Mouse (Mus musculus) hindlimb bud, embryonic 11.5 days (tissue): ENCODE measurements around the gene Anapc11.
"Not testable (repeated sequence)": the region's sequence is repeated elsewhere in the genome, so short reads cannot be mapped to it uniquely, and the experiment has no call there.

Source experiments
- DNase-seq: peaks from one replicate; pipeline ENCODE4 v3.0.0-alpha.2; 2012; ENCODE audit warnings: low read depth, low spot score; ENCODE audit errors: extremely low spot score

Anapc11 gene

DNA sequence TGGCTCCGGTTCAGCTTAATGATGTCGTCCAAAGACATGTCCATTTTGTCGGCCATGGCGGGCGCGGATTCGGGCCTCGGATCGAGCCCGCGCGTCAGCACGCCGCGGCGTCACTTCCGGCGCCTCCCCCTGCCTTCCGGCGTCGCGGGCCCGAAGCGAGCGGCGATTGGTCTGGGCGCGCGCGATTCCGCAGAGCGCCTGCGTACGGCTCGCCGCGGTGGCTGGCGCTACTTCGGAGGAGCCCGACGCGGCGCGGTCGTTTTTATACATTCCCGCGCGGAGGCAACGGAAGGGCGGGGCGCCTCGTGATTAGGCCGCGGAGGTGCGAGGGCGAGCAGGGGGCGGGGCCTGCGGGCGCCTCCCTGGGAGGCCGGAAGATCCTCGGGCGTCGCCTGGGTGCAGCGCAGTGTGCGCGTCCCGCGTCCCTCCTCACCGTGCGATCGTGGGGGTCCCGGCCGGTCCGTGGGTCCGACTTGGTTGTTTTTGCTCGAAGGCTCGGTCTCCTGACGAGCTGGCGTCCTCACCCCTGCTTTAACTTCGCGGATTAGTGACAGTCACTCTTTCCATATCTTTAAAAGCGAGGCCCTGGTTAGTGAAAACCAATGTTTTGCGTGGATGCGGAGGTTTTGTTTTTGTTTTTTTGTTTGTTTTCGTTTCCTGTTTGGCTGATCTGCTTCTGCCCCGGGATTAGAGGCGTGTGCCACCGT is at the start of gene Anapc11, which contains the start of gene Alyref:
TSS of gene Anapc11 (plus strand) at position 139 of the 707 bp plus-strand sequence.
TSS of gene Alyref (minus strand) at position 83 of the 707 bp plus-strand sequence.
- DNase-seq: peak; percentile 70

DNA sequence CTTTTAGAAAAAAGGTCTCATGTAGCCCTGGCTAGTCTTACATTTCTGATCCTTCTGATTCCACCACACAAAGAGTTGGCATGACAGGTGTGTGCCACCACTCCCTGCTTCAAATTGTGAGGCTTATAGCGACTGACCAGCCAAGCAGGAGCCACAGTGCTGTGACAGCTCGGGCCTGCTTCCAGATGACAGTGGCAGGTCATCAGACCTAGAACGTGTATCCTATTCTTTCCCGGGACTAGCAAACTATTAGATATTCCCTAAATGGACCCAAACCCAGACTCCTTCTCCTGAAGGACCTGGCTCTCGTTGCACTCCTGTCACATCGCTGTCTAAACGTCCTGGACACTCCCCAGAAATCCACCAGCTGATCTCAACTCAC is 49.4 kb upstream of the Anapc11 start:
- DNase-seq: no peak

DNA sequence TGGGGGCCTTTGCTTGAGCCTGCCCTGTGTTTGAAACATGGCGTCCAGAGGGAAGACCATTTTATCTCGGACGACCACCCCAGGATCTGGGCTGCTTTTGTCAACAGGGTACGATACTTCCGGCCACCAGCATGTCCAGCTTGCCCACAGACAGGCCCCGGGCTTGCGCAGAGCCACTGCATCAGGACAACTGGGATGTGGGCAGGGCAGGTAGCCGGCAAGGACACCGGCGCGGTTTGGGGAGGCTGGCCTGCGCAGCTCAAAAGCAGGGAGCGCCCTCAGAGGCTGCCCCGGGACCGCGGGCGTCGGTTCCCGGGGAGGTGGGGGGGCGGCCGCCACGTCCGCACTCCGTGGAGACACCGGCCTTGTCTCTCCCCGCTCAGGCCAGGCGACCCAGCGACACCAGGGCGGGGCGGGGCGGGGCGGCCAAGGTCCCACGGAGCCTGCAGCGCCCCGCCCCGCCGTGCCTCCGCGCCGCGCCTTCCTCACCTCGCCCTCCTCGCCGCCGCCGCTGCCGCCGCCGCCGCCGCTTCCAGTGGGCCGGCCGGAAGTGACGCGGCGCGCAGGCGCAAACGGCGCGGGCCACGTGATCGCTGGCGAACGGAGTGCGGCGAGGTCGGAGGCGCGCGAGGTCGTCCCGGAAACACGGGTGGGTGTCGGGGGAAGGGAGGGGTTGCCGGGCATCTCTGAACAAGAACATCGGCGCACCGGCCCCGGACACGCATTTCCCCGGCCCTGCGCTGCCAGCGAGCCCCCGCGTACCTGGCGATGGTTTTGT is 48.9 kb upstream of the Anapc11 start, which contains the start of gene Mcrip1:
TSS of gene Mcrip1 (minus strand) at position 560 of the 778 bp plus-strand sequence.
- DNase-seq: no peak

DNA sequence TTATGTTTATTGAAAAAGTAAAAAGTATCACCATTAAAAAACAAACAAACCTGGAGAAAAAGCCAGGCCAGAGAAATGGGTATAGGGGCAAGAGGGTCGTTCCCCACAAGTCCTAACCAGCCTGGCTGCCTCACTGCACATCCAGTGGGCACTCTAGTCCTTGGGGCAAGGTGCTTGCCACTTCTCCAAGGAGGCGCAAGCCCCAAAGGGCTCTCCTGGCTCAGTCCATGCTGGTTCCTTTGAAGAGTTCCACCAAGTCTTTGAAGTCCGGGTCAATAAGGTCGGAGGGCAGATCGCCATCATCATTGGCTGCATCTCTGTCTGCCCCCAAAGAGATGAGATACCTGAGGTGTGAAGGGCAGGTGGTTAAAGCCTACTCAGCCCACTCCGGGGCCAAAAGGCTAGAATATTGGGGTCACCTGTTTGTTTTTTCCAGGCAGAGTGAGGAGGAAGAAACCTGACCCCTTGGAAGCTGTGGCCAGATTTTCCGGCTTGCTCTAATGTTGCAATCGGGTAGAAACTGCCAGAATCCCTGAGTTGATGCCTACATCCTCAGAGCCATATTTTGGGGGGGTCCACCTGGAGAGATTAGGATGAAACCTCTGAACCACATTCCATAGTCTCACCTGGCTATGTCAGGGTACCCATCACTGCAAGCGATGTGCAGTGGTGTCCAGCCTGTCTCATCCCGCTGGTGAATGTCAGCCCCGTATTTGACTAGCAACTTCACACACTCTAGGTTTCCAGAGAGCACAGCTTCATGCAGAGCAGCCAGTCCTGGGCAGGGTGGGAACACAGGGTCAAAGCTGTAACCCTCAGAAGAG is 48.0 kb upstream of the Anapc11 start:
- no peak for DNase-seq

DNA sequence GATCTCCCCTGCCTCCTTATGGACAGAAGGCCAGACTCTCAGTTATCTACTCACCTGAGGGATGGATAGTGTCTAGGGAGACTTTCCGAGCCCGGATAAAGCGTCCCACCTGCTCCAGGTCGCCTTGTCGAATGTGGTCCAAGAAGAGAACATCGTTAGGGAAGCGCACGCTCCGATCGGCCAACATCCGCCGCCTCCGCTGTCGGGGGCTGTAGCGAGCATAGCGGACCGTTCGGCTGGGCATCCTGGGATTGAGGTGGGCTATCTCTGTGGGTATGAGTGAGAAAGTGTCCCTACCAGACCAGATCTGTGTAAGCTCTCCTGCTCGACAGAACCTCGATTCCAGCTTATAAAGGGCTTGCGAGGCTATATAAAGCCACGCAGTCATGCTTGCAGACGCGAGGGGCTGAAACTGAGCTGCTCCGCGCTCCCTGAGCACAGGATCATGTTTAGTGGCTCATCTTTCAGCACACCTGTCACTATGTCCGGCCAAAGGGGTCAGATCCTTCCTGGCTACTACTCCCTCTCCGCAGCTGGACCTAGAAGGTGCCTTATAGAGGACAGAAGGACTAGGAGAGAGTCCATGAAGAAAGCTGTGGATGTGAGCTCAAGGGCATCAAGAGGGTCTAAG is 47.3 kb upstream of the Anapc11 start, which contains the start of gene Ppp1r27:
TSS of gene Ppp1r27 (minus strand) at position 323 of the 631 bp plus-strand sequence.
- no peak for DNase-seq

DNA sequence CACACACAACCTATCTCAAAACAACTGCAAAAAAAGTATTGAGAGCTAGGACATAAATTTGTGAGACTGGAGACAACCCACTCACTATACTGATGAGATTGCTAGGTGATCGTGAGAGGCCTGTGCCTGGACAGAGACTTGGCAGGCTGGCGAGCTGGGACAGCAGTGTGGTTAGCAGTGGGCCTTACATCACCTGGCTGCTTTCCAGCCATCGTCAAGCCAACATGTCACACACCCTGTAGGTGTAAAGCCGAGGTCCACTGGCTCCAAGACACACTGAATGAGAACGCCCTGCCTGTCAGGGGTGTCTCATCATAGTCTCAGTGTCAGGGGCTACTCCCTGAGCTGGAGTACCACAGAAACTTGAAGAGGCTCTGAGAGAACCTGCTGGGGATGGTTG is 45.5 kb upstream of the Anapc11 start:
- DNase-seq: no peak

DNA sequence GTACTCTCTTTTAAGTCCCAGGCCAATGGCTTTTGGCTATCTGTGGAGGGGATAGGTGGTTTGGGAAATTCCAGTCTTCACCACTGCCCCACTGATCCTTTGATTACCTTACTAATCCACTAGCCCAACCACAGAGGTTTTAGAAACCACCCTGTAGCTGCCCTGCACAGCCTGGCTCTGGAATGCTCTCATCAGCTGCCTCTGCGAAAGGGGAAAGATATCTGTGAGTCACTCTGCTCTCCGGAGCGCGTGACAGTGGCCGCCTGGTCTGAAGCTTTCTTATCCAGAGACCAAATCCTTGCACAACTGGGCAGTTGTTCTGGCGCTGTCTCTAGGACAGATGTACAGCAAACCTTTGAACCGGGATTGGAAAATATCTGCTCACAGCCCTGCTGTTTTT is 43.4 kb upstream of the Anapc11 start:
- DNase-seq: no peak

DNA sequence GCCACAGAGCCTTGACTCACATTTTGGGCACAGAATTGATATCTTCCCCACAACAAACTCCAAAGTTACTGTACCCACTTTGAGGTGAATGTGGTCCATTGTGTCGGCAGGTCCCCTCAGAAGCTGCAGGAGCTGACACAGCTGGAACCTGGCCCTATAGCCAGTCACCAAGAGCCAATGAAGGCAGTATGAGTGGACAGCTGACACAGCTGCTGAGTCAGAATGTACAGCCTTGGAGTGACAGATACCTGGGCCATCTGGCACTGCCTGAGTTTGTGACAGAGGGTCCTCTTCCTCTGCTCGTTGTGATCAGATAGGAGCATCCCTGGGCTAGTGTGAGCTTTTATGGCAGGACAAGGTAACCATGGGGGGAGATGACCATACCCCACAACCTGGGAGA is 43.0 kb upstream of the Anapc11 start:
- DNase-seq: no peak

DNA sequence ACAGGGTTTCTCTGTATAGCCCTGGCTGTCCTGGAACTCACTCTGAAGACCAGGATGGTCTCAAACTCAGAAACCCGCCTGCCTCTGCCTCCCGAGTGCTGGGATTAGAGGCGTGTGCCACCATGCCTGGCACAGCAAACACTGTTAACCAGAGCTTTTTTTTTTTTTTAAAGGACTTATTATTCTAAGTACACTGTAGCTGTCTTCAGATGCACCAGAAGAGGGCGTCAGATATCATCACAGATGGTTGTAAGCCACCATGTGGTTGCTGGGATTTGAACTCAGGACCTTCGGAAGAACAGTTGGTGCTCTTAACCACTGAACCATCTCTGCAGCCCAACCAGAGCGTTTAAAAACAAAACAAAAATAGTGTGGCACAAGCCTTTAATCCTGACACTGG is 39.4 kb upstream of the Anapc11 start:
- not testable (repeated sequence) for DNase-seq

DNA sequence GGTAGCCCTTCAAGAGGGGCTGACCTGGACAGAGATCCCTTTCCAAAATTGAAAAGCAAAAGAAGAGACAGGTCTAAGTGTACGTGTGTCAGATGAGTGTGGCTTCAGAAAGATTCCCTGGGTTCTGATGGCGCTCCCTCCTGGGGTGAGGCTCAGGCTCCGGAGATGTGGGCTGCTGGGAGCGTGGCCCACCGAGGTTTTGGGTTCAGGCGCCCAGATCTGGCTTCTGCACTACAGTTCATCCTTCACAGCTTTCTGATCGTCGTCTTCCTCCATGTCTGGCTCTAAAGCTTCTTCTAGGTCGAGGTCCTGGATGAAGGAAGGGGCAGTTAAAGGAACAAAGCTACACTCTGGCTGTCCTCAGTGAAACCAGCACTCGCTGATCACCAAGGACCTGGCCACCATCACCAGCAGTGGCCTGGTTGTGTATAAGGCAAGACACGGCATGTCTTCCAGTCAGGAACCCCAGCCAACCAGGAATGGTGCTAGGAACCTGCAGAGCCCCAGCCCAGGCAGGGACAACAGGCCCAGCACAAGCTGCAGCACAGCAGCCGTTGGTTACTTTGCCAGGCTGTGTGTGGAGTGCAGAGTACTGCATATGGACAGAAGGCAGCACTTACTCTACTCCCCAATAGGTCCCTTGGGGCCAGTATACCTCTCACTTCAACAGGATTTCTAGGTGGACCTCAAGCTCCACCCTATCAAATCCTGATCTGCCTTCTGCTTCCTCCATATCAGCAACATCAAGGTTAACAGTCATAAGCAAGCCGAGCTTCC is 37.1 kb upstream of the Anapc11 start:
- no peak for DNase-seq

DNA sequence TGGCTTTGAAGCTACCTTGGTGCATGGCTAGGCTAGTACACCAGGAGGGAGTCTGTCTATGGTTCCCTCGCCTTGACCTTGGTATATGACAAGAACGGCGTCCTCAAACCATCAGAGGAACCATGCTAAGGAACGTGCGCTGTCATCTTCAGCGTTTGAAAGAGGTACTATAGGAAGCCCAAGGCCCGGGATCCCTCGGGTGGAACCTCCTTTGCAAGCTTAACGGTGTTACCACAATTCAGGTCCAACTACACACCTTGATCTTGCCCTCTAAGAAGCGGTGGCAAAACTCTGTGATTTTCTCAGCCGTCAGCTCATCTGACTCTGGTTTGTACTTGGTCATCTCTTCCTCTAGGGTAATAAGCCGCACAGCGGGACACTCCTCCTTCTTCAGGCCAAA is 35.3 kb upstream of the Anapc11 start:
- no peak for DNase-seq

DNA sequence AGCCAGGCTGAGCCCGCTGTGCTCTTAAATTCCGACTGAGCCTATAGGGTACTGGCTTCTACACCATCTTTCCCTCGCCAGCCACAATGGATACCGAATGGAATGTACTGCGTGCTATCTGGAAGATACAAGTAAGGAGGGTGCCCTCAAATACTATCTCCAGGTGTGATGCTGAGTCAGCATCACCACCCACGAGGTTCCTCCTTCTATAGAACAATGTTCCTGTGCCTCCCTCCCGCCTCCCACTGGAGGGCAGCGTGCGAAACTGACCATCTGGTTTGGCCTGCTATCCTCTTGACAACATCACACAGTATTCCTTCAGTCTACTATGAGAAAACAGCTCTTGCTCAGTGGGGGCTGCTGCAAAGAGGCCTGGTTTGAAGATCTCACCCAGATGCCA is 33.1 kb upstream of the Anapc11 start:
- DNase-seq: no peak

DNA sequence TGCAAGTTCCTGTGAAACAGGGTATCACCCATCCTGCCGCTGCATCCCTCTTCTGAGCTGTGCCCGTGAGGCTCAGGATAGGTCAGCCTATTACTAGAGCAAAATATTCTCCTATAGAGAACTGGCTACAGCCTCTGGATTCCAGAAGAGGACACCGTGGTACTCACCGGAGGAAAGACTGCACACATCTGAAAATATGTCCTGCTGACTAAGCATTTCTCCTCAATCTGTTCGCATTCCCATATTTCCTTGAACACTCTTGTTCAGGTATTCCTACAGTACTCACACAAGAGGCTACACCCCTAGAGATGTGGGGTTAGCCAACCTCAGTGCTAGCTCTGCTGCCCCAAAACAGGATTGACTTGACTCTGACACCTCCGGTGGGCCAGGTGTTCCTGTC is 29.9 kb upstream of the Anapc11 start:
- no peak for DNase-seq

DNA sequence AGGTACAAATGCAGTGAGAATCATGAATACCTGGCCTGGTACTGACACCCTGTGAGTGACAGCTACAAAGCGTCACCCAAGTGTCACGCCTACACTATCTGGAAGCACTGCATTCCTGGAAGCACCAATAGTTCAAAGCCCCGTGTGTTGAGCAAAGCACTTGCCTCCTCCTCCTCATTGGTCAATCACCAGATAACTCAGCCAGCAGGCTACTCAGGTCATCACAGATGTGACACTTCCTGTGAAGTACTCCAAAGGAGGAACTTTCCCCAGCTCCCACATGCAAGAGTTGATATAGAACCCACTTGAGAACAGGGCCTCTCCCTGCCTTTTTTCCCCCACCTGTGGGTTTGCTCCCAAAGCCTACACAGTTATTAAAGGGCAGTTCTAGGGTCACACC is 27.1 kb upstream of the Anapc11 start:
- DNase-seq: no peak

DNA sequence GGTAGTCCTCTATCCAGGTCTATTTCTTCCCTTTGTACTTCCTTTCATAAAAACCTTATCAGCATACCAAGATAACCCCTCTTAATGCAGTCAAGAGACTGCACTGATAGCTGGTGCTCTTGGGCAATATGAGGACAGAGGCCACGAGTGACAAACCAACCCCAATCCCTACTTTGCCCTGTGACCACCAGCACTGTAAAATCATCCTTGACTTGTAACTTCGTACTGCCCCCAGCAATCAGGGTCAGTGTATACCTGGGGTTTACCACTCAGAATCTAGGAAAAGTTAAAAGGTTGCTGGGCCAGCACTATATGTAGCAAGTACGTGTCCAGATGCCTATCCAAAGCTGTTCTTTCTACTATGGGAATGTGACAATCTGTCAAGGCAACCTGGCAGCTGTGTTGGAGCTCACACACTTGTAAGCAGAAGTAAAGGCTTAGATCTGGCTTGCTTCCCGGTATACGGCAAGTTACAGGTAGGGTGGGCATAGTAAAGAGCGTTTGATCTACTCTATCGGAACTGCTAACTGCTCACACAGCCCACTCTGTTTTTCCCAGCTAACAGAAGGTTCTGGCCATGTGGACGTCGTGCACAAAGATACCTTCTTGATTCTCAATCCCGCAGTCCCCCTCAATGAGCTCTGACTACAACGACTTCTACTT is 26.3 kb upstream of the Anapc11 start:
- no peak for DNase-seq

DNA sequence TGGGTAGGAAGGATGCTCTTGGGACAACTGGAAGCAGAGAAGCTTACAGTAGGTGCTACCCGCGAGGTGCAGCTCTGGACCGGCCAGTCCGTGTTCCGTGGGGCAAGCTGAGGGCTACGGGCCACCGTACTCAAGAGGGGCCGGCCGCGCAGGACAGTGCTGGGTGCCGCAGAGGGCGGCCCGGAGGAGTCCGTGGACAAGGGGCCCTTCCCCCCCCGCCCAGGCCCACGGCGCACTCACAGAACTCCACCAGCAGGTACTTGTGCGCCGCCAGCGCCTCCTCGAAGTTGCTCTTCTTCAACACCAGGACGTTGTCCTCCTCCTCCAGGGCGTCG is 25.8 kb upstream of the Anapc11 start:
- DNase-seq: no peak

DNA sequence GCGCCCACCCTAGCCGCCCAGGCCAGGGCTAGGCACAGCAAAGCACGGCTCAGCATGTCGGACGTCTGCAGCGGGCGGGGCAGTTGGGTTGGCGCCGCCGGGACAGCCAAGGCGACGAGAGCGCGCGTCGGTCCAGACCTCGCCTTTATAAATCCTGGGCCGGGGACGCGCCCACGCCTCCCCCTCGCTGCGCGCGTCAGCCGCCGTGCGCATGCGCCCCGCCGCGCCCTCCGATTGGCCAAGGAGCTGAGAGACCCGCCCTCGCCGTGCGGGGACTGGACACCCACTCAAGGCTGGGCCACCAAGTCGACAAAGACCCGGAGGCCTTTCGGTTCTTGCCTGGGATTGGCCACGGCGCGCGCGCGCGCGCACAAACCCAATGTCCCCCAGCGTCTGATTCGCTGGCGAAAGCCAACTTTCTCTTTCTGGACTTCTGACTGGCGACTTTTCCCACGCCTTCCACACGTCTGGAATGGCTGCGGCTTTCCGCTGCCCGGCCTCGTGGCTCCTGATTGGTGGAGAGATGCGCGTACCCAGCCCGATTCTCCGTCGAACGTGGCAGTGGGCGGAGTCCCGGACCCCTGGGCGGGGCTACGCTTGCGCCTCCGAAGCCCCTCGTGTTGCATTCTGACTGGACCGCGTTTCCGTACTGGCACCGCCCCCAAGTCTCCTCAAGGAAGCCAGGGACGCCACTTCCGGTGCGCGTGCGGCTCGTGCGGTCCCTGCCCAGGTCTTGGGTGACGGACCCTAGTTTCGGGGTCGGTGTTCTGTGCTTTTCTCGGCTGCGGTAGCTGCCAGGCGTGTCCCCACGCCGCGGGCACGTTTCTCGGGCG is 25.3 kb upstream of the Anapc11 start, which contains the start of gene P4hb:
TSS of gene P4hb (minus strand) at position 502 of the 833 bp plus-strand sequence.
- DNase-seq: peak; percentile 99

DNA sequence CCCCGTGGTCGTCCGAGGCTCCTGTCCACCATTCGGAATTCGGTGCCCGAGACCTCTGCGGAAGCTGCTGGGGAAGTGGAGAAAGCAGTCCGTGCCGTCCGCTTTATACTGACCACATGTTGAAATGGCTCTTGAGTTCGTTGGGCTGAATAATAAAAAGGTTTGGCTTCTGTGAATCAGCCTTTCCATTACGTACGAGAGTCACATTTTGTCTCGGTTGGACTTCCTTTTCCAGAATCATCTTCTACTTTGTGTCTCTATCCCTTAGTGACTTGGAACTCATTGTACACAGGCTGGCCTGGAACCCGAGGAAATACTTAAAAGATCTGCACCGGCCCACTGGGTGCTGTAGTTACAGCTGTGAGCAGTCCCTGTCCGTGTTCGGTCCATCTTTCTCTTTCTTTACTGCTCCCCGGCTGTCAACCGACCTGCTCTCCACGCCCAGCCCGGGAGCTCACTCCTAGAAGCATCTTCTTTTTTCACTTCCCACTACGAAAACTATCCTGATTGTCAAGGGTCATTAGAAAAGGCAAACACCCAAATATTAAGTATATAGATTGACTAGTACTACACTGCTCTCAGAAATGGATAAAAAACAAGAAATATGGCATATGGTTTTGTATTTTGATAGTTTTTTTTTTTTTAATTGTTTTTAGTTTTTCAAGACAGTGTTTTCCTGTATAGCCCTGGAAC is 24.5 kb upstream of the Anapc11 start:
- DNase-seq: no peak
